Mouse (Mus musculus): ENCODE data around the gene Tlcd2.
A peak's percentile ranks its signal among the peaks of the same experiment; 100 is the strongest.
"Not testable (repeated sequence)": the region's sequence is repeated elsewhere in the genome, so short reads cannot be mapped to it uniquely, and the experiment has no call there.

The Tlcd2 gene

GRCm38 (mm10) chr11:75449695-75450094 lies 11.8 kb upstream of the Tlcd2 start:
- DNase-seq (ENCODE audit: low spot score in 2 of 2), result no peak

GRCm38 (mm10) chr11:75450304-75450908 lies 11.1 kb upstream of the Tlcd2 start:
- no peak for DNase-seq (ENCODE audit: low spot score in 2 of 2)

- no peak for DNase-seq (ENCODE audit: low spot score in 2 of 2)
Observed at GRCm38 (mm10) chr11:75450936-75451335, 10.6 kb upstream of the Tlcd2 start.

GRCm38 (mm10) chr11:75452081-75452480 lies 9.4 kb upstream of the Tlcd2 start:
- DNase-seq (ENCODE audit: low spot score in 2 of 2), result no peak

- DNase-seq (ENCODE audit: low spot score in 2 of 2), result no peak
Observed at GRCm38 (mm10) chr11:75452812-75453557, 8.5 kb upstream of the Tlcd2 start.

- peak; percentile 62 to 77 for DNase-seq (ENCODE audit: low spot score in 2 of 2)
Observed at GRCm38 (mm10) chr11:75453991-75454930, 7.3 kb upstream of the Tlcd2 start, which contains the start of gene Wdr81. TSS of gene Wdr81 (minus strand) at chr11:75454717.

- no peak for DNase-seq (ENCODE audit: low spot score in 2 of 2)
Observed at GRCm38 (mm10) chr11:75455041-75455736, 6.3 kb upstream of the Tlcd2 start.

- not testable (repeated sequence) for DNase-seq (ENCODE audit: low spot score in 2 of 2)
Observed at GRCm38 (mm10) chr11:75455971-75456370, 5.5 kb upstream of the Tlcd2 start.

- DNase-seq (ENCODE audit: low spot score in 2 of 2), result no peak
Observed at GRCm38 (mm10) chr11:75456440-75456871, 5.1 kb upstream of the Tlcd2 start.

GRCm38 (mm10) chr11:75458169-75458568 lies 3.3 kb upstream of the Tlcd2 start:
- no peak for DNase-seq (ENCODE audit: low spot score in 2 of 2)

GRCm38 (mm10) chr11:75458628-75459041 lies 2.9 kb upstream of the Tlcd2 start:
- DNase-seq (ENCODE audit: low spot score in 2 of 2), result no peak

GRCm38 (mm10) chr11:75459141-75459711 lies 2.3 kb upstream of the Tlcd2 start:
- DNase-seq (ENCODE audit: low spot score in 2 of 2), result no peak

- DNase-seq (ENCODE audit: low spot score in 2 of 2), result no peak
Observed at GRCm38 (mm10) chr11:75459751-75460102, 1.8 kb upstream of the Tlcd2 start.

- peak; percentile 50 to 72 for DNase-seq (ENCODE audit: low spot score in 2 of 2)
Observed at GRCm38 (mm10) chr11:75460103-75460843, 1.2 kb upstream of the Tlcd2 start.

- no peak for DNase-seq (ENCODE audit: low spot score in 2 of 2)
Observed at GRCm38 (mm10) chr11:75461743-75462252, 283 bp downstream of the Tlcd2 start.

- peak in 1 of 2 experiments; percentile 23 for DNase-seq (ENCODE audit: low spot score in 2 of 2)
Observed at GRCm38 (mm10) chr11:75462253-75462783, 803 bp downstream of the Tlcd2 start.

- peak in 1 of 2 experiments; percentile 30 for DNase-seq (ENCODE audit: low spot score in 2 of 2)
Observed at GRCm38 (mm10) chr11:75462865-75463336, 1.4 kb downstream of the Tlcd2 start.

GRCm38 (mm10) chr11:75463624-75464023 lies 2.1 kb downstream of the Tlcd2 start:
- no peak for DNase-seq (ENCODE audit: low spot score in 2 of 2)

- no peak for DNase-seq (ENCODE audit: low spot score in 2 of 2)
Observed at GRCm38 (mm10) chr11:75464417-75464816, 2.9 kb downstream of the Tlcd2 start.

GRCm38 (mm10) chr11:75465051-75465450 lies 3.5 kb downstream of the Tlcd2 start:
- DNase-seq (ENCODE audit: low spot score in 2 of 2), result no peak
